Mouse (Mus musculus) lung, postnatal 0 days (tissue): ENCODE results near the gene Fam71d.

Experiments used
- CTCF ChIP-seq: IDR thresholded peaks from 2 replicates; pipeline ENCODE4 v1.5.1; 2016; ENCODE audit warnings: antibody characterized with exemption, mild to moderate bottlenecking
- EP300 ChIP-seq: IDR thresholded peaks from 2 replicates; pipeline ENCODE4 v1.6.1; 2016; ENCODE audit warnings: antibody characterized with exemption, mild to moderate bottlenecking, control low read depth

- TF ChIP-seq CTCF (no peak), EP300 (no peak)
These were observed 36.4 kb downstream of the Fam71d start for GRCm38 (mm10) chr12:78727723-78728122.
